Mouse (Mus musculus): ENCODE measurements around the gene Wdr70. TPM values are rescaled to one million over a fixed set of nuclear protein-coding genes. Genes with fewer than 3 reads are reported as not detected.
A peak's percentile ranks its signal among the peaks of the same experiment; 100 is the strongest.

Wdr70 gene
- total RNA-seq, 2 experiments from 2014 or later, result 21.7 to 40.2 TPM

DNA sequence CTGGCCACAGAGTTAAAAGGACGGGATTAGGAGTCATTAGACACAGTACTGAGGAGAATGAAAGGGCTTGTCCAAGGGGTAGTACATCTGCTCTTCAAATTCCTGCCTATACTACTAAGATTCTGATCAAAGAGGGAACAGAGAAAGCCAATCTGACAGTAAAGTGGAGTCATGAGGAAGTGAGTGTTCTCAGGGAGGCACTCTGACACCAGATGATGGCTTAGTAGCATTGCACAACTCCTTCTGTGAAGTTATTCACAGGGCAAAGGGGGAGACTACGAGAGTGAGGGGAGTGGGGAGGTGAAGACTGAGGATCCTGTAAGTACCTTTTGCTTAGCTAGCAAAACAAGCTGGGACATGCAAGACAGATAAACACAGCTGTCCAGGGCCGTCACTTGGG lies 61.2 kb downstream of the Wdr70 start:
- no peak for ATAC-seq (replicated peaks; ENCODE audit: low FRiP score, poor library complexity, severe bottlenecking)

DNA sequence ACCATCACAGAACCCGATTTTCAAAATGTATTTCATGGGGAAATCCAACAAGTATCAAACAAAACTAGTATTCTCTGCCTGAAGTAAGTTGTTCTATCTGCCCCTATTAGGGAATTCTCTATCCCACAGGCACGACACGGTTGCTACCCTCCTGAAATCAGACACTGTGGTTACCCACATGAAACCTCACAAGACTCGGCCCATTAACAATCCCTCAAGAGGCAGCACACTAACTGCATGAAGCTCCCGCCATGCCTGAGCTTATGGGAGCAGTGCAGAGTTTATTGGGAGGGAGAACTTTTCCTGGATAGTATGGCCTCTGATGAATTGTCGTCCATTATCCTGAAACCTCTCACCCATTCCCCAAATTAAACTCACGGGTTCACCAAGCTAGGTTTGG lies 67.8 kb downstream of the Wdr70 start:
- no peak for ATAC-seq (replicated peaks; ENCODE audit: low FRiP score, poor library complexity, severe bottlenecking)

DNA sequence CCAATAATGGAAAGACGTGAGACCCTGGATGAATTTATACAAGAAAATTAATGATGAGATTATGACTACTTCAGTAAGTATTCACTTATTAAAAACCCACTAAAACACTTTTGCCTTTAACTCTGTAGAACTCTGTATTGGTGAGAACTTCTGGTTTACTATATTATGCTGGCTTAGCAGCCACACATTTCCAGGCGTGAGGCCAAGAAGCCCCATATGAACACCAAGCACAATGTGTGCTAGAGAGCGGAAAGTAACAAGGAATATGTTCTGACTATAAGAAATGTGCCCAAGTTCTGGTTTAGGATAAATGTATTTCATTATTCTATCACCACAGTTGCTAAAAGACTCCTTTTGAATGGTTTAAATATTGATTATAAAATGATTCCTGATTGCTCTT lies 68.4 kb downstream of the Wdr70 start:
- no peak for ATAC-seq (replicated peaks; ENCODE audit: low FRiP score, poor library complexity, severe bottlenecking)

DNA sequence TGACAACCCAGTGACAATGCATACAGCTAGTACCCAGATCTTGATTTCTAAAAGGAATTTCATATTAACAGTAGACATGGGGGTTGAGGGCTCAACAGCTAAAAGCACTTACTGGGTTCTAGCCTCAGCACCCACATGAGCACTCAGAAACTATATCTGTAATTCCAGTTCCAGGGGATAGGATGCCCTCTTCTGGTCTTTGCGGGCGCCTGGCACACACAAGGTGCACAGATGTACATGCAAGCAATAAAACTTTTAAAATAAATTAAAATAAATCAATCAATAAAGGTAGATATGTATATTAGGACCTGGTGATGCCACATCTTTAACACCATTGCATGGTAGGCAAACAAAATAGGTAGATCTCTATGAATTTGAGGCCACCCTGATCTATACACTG lies 71.5 kb downstream of the Wdr70 start:
- no peak for ATAC-seq (replicated peaks; ENCODE audit: low FRiP score, poor library complexity, severe bottlenecking)

DNA sequence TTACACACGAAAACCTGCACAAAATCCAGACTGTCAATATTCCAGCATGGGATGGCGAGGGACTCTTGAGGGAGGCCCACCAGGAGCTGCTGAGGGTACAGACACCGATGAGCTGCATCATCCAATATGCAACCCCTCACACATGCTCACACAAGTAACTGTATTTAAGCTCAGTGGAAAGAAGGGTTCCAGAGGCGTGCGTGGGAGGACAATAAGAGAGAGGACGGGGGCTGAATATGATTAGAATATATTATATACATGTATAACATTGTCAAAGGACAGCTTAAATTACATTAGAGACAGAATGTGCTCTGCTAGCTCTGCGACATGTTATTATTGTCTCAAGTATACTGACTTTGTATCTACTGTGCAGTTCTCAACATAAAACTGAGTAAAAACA lies 87.6 kb downstream of the Wdr70 start:
- ATAC-seq (replicated peaks; ENCODE audit: low FRiP score, poor library complexity, severe bottlenecking), result no peak

DNA sequence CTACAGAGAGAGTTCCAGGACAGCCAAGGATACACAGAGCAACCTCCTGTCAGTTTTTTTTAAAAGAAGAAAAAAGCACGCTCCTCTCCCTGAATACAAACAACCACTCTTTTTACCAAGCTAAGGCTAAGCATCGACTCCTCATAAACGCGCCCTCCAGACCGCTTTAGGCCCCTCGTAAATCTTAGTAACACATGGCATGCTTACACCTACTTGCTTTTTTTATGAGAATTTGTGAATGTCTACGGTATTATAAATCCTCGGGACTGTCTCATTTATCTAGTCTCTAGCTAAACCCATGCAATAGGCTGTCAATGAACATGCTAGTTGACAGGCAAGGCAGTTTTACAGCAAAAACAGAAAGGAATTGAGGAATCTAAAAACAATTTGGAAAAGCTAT lies 91.6 kb downstream of the Wdr70 start:
- ATAC-seq (replicated peaks; ENCODE audit: low FRiP score, poor library complexity, severe bottlenecking), result no peak

DNA sequence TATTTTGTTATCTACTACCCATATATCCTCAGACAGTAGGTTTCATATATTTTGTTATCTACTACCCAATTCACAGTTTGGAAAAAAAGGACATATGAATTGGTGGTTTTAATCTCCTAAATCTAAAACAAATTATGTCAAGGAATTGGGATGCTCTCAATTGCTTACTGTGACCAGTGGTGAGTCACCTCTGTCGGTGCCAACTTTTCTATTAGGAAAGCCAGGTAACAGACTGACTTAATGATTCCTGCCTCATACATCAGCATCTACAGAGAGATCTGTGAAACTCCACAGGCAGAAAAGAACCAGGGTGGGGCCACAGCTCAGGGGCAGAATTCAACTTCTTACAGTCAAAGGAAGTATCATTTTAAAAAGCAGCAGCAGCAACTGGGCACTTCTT lies 93.0 kb downstream of the Wdr70 start:
- no peak for ATAC-seq (replicated peaks; ENCODE audit: low FRiP score, poor library complexity, severe bottlenecking)

DNA sequence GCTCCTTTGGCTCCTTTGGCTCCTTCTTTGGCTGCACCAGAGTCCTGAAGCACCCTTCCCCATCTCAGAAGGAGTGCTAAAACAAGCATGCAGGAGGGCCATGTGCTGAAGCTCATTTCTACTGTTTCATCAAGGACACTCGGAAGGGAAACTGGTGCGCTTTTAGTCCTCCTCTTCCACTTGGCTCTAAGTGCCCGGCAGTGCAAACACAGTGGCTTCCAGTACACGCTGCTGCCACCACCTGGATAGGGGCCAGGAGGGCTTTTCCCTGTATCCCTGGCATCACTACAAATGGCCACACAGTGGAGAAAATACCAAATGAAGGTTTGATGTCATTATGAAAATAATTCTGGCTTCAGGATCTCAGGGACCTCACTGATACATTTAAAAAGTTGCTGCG lies 93.5 kb downstream of the Wdr70 start:
- ATAC-seq (replicated peaks; ENCODE audit: low FRiP score, poor library complexity, severe bottlenecking), result no peak

DNA sequence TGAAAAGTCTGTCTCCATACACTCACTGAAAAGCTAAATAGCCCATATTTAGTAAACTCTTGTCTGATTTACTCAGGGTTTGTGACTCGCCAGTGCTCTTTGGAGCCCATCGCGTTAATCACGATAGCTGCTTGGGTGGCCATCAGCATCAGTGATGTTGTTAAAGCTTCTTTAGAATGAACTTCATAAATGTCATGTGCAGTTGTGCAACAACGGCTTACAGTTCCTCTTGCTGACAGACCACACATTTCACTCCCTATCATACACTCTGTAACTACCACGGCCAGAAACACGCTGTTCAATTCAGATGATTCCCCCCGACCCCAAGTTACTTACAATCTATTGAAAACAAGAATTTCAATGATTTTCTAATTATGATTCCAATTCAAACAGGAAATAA lies 95.2 kb downstream of the Wdr70 start:
- no peak for ATAC-seq (replicated peaks; ENCODE audit: low FRiP score, poor library complexity, severe bottlenecking)

DNA sequence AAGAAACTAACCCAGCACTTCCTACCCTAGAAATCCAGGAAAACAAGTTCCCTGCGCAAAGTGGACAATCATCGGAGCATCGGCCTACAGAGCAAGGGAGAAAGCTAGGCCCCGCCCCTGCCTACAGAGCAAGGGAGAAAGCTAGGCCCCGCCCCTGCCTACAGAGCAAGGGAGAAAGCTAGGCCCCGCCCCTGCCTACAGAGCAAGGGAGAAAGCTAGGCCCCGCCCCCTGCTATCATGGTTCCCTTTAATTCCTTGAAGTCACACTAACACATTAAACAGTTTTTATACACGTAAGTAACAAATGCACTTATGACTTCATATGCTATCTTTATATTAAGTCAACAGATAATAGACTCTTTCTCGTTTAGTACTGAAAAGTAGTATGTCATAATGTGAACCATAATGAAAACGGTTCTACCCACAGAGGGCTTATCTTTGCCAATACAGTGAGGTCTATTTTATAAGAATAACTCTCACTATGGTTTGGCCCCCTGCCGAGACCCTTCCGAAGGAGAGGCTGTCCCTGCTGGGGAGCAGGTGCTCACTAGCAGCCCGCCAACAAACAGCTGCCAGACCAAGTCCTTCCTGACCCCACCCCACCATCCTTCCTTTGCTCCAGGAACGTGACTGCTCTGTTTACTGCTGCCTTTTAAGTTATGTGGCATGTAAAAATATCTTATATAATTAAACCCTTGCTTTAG lies 100.0 kb downstream of the Wdr70 start:
- peak; percentile 100 for ATAC-seq (replicated peaks; ENCODE audit: low FRiP score, poor library complexity, severe bottlenecking)

DNA sequence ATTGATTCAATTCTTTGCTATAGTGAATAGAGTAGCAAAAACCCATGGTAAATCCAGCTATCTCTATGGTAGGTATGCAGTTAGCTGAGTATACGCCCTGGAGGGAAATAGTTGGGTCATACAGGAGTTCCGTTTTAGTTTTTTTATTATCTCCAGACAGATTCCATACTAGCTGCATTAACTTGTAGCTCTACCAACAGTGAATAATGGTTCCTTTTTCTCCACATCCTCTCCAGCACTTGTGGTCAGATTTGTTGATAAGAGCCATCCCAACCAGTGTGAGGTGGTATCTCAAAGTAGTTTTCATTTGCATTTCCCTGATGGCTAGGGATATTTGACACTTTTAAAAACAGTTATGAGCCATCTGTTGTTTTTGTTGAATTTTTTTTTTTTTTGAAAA lies 100.9 kb downstream of the Wdr70 start:
- no peak for ATAC-seq (replicated peaks; ENCODE audit: low FRiP score, poor library complexity, severe bottlenecking)

DNA sequence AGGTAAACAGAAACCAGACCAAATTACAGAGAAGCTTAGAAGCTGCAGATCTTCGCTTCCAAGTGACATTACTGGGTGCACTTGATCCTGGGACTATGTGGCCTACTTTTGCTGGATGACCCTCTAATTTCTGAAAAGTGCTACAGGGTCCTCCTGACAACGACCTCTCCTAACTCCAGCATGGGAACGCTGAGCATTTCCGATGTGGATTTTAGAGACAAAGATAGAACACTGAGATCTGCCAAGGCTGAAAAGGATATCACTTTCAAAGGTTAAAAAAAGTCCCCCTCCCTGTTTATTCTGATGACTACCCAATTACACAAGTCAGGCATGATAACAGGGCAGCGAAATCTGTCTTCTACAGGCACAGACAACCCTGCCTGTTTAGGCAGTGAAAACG lies 105.3 kb downstream of the Wdr70 start:
- no peak for ATAC-seq (replicated peaks; ENCODE audit: low FRiP score, poor library complexity, severe bottlenecking)

DNA sequence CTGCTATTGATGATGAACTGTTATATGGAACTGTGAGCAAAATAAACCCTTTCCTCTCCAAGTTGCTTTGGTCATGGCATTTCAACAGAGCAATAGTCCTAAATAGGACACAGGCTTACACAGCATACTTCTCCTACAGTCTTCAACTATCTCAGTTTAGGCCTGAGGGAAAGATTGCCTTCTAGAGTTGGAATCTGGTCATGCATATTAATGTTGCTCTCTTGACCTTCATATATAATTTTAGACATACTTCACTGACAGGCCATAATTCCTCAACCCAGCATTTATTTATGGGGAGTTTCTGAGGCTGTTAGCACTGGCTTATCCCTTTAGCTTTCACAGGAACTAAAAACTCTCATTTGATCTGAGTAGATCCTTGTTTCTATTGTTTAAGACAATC lies 108.9 kb downstream of the Wdr70 start:
- no peak for ATAC-seq (replicated peaks; ENCODE audit: low FRiP score, poor library complexity, severe bottlenecking)

DNA sequence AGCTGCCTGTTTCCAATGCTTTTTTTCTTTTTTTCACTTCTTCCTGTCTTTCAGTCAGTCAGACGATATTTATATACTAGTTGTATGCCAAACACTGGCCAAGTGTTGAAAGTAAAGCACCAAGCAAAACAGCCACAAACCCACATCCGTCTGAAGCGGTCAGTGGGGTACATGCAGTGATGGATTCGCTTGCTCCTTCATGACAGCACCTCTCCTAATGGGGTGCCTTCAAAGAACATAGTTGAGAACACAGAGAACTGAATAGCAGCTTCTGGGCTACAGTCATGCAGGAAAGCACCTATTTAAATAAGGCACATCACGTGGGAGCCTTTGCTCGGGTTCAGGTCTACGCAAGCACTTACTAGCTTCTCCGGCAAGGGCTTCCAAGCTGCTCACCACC lies 111.6 kb downstream of the Wdr70 start:
- no peak for ATAC-seq (replicated peaks; ENCODE audit: low FRiP score, poor library complexity, severe bottlenecking)

DNA sequence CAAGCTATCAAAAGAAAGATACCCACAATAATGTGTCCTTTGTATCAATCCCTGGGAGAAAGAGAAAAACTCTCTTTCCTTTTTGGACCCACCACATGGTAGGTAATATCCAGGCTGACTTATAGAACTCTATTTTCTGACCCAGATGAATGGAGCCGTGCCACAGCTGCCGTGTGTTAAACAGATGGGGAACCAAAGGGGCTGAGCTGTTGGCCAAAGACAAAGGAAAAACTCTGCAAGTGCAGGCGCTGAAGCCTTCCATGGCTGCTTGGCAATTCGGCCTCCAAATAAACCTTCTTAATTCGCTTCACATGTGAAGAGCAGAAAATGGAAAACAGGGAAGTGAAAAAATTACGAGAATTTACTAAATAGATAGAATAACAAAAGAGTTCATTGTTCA lies 112.7 kb downstream of the Wdr70 start:
- no peak for ATAC-seq (replicated peaks; ENCODE audit: low FRiP score, poor library complexity, severe bottlenecking)

DNA sequence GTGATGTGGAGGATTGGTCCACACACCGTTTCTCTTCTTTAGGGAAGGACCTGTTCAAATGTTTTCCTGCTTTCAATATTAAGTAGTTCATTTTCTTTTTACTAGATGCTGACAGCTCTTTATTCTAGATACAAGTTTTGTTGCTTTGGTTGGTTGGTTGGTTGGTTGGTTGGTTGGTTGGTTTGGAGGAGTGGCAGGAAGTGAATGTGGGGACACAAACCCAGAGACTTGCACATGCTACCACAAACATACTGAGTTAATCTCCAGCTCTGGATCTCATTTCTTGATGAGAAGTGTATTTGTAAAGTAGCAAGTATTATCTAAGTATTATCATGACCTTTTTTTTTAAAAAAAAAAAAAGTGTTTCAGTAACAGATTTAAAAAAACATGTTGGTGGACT lies 120.4 kb downstream of the Wdr70 start:
- ATAC-seq (replicated peaks; ENCODE audit: low FRiP score, poor library complexity, severe bottlenecking), result no peak

DNA sequence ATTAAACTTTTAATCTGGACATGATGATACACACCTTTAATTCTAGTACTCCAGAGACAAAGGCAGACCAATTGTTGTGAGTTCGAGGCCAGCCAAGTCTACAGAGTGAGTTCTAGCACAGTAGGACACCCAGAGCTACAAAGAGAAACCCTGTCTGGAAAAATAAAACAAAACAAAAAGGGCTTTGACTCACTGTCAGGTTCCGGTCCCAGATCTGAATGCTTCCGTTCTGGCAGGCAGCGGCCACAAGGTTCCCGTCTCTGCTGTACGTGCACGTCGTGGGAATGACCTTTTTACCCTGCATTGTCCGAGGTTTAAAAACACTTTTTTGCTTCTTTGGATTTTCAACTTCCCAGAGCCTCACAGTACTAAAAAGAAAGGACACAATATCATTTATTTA lies 122.2 kb downstream of the Wdr70 start:
- no peak for ATAC-seq (replicated peaks; ENCODE audit: low FRiP score, poor library complexity, severe bottlenecking)

DNA sequence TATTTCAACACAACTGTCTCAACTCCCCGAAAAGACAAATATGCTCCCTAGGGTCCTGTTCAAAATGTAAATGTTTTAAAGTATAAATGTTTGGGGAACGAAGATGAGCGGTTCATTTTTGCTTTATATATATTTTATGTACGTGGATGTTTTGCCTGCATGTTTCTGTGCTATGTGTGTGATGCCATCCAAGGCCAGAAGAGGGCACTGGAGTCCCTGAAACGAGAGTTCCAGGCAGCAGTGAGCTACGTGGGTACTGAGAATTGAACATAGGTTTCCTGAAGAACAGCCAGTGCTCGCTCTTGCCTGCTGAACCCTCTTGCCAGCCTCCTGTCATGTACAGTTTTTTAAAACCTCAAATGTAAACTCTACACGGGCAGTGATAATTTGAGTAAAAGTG lies 124.6 kb downstream of the Wdr70 start:
- no peak for ATAC-seq (replicated peaks; ENCODE audit: low FRiP score, poor library complexity, severe bottlenecking)

DNA sequence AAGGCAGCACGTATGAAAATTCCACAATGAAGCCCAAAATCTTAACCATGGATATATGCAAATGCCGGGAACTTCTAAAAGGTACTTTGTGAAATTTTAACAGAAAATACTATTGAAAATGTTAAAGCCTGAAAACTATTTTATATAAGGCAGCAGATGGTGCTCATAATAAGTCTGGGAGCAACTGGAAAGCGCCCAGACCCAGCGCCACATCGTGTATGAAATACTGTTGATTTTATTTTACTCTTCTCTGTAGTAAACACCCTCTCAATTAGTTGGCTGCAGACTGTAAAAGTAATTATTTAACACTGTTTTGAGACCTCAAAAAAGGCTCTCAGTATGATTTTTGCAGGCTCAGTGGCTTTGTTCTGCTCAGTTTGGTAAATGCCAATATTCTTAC lies 126.5 kb downstream of the Wdr70 start:
- no peak for ATAC-seq (replicated peaks; ENCODE audit: low FRiP score, poor library complexity, severe bottlenecking)

DNA sequence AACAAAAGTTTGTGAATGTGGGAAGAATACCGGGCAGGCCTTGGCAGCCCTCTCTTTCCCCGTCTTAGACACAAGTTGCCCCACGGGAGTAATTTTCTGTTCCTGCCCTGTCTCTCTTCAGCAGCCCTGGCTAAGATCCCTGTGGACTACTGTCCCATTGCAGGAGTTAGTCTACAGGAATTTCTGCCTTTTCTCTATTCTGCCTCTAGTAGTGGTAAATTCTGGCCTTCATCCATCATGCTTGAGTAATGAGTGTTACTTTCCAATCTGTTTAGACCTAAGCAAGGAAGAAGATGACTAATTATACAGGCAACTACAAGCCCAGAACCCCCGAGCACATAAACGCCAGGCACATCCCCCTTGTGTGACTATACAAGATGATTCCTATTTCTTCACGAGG lies 136.2 kb downstream of the Wdr70 start:
- ATAC-seq (replicated peaks; ENCODE audit: low FRiP score, poor library complexity, severe bottlenecking), result no peak

DNA sequence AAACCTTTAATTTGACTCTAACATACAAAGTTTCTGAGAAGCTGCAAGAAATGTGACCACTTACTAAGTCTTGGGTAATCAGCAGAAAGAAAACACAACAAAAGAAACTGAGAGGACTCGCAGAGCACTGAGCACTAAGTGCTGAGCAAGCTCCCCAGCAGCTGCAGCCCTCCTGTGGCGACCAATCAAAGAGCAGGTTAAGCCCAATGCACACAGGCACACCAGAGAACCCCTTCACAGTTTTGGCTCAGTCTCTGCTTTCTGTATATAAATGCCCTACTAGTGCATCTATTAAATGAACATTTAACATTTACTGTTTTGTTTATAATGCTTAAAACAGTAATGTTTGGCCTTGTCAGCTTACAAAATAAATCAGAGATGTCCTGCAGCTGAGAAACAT lies 137.5 kb downstream of the Wdr70 start:
- no peak for ATAC-seq (replicated peaks; ENCODE audit: low FRiP score, poor library complexity, severe bottlenecking)

DNA sequence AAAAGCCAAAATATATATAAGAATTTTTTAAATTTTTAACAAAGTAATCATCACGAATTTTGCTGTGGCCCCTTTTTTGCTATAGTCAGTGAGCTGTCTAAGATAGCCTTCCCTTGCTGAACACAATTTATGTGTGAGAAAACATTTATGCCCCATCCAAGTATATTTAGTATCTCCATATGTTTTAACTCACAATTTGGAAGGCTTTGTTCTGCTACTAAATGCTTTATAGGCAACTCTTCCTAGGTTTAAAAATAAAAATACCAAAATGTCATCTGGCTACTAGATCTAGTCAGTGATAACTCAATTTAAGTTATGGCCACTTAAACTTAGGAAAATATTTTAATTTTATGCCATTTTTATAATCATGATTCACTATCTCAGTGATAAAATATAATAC lies 142.1 kb downstream of the Wdr70 start:
- ATAC-seq (replicated peaks; ENCODE audit: low FRiP score, poor library complexity, severe bottlenecking), result no peak

DNA sequence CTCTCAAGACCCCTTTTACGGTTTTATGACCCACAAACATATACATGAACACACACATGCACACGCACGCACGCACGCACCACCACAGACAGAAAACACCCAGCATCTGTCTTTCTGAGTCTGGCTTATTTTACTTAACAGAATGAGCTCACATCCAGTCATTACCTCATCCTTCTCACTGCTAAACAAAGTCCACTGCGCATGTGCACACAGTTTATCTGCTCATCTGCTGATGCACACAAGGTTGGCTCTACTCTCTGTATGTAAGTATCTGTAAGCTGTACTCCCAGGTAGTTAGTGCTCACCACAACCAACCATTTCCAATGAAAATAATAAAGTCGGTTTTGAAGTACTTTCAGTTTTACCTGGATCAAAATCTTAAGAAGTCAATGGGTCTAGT lies 148.4 kb downstream of the Wdr70 start:
- ATAC-seq (replicated peaks; ENCODE audit: low FRiP score, poor library complexity, severe bottlenecking), result no peak

Data from erythroid progenitor cell, adult 5-6 weeks (primary cell).